Mouse (Mus musculus): ENCODE measurements around the gene Tle3.
A peak's percentile ranks its signal among the peaks of the same experiment; 100 is the strongest.

Gene Tle3

DNA sequence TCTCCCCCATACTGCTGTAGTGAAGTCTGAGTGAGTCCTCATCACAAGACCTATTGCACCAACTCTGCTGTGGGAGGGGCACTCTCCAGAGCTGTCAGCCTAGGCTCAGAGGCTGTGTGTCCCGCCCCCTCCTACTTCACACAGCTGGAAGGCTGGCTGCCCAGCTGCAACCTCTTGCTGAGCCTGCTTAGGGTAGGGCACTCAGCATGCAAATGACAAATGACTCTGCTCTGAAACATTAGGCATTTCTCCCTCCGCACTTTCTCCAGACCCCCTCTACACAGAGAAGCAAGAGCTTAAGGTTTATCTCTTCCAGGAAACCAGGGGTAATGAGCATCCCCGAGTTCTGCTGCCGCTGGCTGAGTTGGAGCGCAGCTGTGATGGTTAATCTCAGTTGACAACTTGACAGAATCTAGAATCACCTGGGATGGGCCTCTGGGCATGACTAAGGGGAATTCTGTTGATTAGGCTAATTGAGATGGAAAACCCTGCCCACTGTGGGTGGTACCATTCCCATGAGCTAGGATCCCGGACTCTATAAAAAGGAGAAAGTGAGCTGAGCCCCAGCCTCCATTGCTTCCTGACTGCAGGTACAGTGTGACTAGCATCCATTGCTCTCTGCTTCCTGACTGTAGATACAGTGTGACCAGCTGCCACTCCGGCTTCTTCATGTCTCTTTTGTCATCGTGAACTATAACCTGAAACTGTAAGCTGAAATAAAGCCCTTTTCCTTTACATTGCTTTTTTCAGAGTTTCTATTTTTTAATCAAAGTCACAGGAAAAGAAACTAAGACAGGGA, 63.2 kb downstream of the Tle3 start:
- DNase-seq (ENCODE audit: low spot score), result peak; percentile 60

DNA sequence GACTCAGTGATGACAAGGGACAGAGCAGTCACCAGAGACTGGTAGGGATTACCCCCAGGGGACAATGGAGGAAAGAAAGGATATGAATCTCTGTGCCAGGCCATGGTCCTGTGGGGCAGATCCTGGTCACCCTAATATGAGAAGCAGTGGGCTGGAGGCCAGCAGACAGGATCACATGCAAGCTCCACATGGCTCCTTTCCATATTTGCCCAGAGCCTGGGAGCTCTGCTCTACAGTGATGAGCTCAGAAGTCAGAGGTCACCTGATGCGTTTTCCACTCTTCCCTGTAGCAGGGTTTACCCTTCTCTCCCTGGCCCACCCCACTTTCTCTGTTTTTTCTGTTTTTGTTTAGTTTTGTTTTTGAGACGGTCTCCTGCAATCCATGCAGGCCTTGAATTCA, 63.9 kb downstream of the Tle3 start:
- DNase-seq (ENCODE audit: low spot score), result no peak

DNA sequence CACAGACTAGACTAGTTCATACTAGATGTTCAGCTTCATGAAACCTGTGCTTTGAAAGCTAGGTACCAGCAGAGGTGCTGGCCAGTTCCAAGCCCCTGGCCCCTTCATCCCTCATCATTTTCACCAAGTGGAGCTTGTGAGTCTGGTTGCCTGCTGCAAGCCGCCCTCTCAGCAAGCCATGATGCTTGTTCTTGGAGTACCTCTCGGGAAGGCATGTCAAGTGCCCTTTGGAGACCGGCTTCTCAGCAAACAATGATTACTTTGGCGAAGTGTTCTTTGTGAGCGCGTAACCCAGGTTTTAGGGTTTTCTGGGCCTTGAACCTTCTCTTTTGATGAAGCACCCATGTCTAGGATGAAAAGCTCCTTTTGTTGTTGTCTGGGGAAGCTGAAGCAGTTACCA, 64.6 kb downstream of the Tle3 start:
- no peak for DNase-seq (ENCODE audit: low spot score)

DNA sequence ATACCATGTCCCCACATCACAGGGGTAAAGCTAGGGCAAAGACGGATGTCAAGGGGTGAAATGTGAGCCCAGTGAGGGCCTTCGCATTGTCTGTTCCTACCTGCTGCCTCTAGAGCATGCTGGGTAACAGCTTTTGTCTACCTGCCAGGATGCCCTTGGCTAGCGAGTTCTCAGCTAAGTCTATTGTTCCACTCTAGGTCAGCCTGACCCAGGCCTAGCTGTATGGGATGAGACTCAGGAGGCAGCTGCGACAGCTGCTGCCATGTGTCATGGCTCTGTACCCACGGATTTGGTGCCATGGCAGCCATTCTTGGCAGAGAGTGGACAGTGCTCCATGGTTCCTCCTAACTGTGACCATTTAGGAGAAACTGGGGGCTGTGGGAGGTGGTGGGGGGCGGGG, 66.9 kb downstream of the Tle3 start:
- no peak for DNase-seq (ENCODE audit: low spot score)

DNA sequence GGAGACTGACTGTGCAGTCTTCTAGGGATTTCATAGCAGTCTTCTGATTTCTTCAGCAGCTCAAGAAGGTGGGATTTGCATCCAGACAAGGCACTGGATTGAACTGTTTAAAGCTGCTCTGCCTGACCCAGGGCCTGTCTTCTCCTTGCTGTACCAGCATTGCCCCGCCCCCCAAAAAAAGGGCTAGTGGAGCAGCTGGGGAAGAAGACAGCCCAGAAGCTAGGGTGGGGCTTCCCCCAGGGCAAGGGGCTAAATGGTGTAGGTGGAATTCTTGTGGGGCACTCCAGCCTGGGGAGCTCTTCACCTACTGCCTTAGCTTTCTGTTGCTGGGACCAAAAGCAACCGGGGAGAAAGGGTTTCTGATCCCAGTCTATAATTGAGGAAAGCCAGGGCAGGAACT, 67.8 kb downstream of the Tle3 start:
- no peak for DNase-seq (ENCODE audit: low spot score)

DNA sequence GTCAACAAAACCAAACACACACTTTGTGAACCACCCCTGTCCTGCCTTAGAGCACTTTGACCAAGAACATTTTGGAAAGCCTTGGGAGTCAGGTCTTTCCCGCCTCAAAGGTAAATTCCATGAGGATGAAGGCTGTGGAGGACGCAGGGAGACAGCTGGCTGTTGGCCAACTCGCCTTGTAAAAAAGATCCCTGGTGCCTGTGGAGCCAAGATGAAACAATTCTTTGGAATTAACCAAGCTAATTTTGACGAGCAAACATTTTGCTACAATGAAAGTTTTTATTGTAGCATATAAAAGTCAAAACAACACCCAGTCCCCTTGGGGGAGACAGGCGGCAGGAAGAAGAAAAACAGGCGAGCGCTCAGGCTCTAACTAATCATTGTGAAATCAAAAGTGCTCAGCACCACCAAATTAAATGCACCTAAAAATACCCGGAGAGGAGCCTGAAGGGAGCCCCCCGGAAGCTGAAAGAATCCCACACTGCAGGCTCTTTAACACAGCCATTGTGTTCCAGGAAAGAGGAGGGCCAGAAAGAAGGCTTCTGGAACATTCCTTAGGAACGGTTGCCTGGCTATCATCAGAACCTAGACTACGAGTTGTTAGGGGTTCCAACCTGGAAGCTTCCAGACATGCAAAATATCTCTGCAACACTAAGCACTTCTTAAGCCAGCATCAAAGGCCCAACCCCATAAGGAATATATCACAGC, 69.2 kb downstream of the Tle3 start:
- DNase-seq (ENCODE audit: low spot score), result no peak

GRCm38 (mm10) chr9:61442951-61443630, 70.9 kb downstream of the Tle3 start:
- peak; percentile 40 for DNase-seq (ENCODE audit: low spot score)

DNA sequence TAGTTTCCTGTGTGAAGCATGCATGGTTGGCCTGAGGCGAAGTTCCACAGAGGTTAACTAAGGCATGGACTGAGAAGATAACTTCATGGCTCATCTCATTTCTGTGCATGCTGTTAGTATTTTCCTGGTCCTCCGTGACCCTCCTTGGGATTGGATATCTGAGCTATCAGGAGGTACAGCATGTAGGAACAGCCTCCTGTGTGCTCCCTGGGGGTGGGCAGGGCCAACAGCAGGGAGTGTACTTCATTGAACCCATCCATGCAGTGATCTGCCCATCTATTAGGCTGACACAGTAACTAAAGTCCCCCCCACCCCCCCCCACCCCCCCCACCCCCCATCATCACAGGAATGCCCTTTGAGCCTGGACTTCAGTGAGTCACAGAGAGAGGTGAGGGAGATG, 73.0 kb downstream of the Tle3 start:
- no peak for DNase-seq (ENCODE audit: low spot score)

- peak; percentile 64 for DNase-seq (ENCODE audit: low spot score)
Observed at GRCm38 (mm10) chr9:61445711-61446222, 73.6 kb downstream of the Tle3 start.

GRCm38 (mm10) chr9:61446965-61447364, 74.8 kb downstream of the Tle3 start:
- DNase-seq (ENCODE audit: low spot score), result no peak

GRCm38 (mm10) chr9:61449363-61449904, 77.3 kb downstream of the Tle3 start:
- no peak for DNase-seq (ENCODE audit: low spot score)

DNA sequence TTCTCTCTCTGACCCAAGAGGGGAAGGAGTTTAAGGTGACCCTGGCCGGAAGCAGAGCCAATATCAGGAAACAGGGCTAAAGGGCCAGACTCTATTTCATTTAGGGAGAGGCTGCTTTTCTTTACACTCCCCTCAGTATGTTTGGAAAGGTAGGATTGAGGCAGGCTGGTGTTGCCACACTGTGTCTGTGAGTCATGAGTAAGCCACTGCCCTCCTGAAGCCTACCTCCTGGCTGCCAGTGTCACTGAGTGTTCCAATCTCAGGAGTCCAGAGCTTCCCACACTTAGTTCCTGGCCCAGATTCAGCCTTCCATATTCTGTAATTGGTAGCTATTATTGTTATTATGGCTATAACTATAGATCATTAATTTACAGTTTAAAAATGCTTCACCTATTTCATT, 79.9 kb downstream of the Tle3 start:
- no peak for DNase-seq (ENCODE audit: low spot score)

GRCm38 (mm10) chr9:61455861-61456261, 83.7 kb downstream of the Tle3 start:
- no peak for DNase-seq (ENCODE audit: low spot score)

GRCm38 (mm10) chr9:61456441-61457161, 84.4 kb downstream of the Tle3 start:
- DNase-seq (ENCODE audit: low spot score), result no peak

- DNase-seq (ENCODE audit: low spot score), result no peak
Observed at GRCm38 (mm10) chr9:61457162-61457523, 85.0 kb downstream of the Tle3 start.

GRCm38 (mm10) chr9:61461859-61462258, 89.7 kb downstream of the Tle3 start:
- peak; percentile 47 for DNase-seq (ENCODE audit: low spot score)

GRCm38 (mm10) chr9:61467436-61467835, 95.3 kb downstream of the Tle3 start:
- no peak for DNase-seq (ENCODE audit: low spot score)
